Mouse (Mus musculus): ENCODE data around the gene Runx2.

The Runx2 gene

DNA sequence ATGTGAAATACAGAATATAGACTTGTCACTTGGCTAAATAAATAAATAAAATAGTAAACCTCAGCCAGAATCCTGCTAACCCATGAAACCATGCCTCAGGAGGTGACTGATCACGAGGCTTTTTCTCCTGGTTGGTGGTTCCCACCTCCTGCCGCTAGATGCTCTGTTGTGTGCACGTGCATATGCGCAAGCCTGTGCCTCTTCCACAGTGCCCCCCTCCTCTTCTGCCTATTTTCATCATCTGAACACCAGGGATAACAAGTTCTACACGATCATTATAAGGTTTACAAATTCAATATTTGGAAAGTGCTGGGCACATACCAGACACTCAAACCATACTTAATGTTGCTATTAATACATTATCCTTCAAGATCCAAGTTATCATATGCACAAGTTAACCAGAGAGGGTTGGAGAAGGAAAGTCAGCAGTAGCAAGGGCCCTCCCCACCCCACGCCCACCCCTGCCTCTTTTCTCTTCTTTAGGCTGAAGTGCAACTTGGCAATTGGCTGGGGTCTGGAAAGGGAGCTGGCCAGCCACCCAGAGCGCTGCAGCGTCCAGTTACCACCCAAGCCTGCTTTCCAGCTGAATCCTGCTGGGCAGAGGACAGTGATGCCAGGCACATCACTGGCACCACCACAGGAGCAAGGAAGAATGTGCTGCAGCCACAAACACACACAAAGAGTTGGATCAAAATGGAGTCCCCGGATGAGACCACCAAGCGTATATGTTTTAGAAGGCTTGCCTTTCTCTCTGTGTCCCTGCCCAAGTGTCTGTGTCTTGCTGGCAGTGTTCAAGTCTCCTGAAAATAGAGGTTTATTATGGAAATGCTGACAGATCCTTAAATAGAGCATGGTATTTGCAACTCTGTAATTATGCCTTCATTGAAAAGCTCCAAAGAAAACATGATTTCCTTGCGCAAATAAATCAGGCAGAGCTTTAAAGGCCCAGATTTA, 294.2 kb downstream of the Runx2 start:
- no peak for DNase-seq

DNA sequence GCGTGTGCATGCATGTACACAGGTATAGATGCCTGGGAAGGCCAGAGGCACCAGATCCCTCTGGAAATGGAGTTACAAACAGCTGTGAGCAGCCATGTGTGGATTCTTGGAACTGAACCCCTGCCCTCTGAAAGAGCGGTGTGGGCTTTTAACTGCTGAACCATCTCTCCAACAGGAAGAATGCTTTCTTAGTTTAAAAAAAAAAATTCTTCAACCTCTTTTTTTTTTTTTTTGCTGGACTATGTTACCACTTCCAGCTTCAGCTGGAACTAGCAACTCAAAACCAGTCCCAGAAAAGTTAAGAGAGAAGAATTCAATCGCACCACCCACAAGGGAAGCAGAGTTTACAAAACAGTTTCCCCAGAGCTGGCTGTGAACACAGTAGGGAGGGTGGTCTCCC, 295.2 kb downstream of the Runx2 start:
- DNase-seq, result peak; percentile 12 to 51

DNA sequence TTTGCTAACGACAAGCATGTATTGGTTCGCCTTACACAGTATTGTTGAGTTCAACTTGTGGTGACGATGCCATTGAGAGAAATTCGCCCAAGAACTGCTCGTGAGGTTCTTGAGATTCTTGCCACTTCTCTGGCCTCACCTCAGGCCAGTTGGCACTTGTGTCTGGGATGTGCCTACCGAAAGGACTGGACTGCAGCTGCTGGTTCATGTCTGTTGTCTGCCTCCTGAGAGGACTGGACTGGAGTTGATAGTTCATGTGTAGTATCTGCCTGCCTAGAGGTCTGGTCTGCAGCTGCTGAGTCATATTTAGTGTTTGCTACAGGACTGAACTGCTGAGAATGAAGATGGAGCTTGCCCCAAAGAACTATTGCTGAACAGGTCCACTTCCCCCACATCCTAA, 296.4 kb downstream of the Runx2 start:
- no peak for DNase-seq

DNA sequence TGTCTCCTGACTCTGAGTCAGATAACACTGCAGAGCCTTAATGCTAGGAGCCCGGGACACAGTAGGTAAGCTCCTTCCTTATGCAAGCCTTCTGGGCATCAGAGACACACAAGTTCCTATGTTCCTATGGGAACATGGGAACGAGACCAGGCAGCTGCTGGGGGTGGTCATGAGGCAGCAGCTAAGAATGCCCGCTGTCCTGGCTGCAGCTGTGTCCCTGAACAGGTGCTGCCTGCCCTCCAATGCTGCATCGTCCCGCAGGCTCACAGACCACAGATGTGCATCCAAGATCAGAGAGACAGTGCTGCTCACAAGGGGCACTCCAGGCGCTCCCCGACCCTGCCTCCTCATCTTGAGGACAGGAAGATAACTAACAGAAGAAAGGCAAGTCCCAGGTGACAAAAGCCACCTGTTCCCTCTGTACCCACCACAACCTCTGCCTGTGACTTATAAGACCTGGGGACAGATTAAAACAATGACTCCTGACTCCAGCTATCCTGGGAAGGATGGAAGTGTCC, 306.3 kb downstream of the Runx2 start:
- DNase-seq, result no peak

DNA sequence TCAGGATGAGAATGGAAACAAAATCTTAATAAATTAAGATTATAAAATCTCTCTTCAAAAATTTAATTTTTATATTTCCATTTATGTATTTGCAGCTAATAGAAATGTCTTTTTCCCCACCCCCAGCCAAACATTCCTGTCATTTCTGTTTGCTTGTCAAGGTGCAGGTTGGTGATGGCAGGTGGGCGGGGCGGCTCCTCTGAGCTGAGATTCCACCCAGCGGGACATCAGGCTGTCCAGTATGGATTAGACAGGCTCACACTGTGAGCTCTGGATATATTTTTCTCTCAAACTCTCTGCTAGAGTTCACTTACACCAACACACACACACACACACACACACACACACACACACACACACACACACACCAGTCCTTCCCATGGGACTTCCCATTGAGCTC, 306.9 kb downstream of the Runx2 start:
- no peak for DNase-seq

DNA sequence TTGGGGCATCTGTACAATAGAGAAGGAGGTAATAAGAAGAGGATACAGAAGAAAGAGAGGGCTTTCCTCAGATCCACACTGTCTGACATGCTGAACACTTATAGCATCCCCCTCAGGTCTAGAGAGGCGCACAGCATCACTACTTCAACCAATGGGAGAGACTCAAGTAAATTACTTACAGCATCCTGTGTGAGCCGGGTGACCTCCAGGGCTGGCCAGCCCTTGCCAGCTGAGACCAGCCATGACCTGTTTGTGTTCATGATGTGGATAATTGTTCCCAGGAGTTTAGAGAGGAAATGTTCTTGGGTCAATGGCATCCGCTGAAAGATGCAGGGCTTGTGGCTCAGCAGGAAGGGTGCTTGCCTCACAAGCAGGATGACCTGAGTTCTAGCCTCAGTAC, 308.1 kb downstream of the Runx2 start:
- DNase-seq, result no peak

DNA sequence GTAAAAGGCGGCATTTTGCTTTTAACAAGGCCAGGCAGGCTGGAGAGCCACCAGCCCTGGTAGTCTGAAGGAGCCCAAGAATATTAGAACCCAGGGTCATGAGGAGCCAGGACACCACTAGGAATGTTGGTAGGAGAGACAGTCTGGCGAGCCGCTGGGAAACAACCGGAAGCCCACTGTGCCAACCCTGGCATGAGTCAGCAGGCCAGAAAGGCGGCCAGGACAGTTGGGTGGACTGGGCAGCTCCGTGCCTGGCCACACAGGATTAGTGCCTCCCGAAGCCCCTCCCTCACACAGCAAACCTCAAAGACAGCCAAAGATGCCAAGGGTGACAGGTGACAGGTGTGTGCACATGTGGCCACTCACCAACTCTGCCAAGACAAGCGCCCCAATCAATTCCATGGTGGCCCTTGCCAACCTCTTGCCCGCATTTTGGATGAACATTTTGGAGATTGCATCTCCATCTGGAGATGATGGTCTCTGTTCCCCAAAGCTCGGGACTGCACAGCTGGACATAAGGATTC, 309.7 kb downstream of the Runx2 start:
- DNase-seq, result no peak

DNA sequence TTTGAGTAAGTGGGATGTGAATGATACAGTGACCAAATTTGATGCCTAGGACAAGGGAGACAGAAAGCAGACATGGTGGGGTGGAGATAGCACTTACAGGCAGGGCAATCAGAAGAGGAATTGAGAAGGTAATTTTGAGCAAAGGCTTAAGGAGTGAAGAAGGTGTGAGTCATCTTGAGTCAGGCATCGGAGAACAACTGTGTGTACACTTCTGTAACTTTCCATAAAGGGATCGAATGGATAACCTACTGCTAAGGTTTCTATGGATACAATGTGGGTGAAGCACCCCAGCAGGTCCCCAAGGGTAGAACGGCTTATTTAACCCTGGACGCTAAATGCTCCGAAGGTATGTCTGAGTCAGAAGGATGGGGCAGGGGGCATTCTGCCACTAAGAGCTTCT, 312.4 kb downstream of the Runx2 start:
- no peak for DNase-seq

DNA sequence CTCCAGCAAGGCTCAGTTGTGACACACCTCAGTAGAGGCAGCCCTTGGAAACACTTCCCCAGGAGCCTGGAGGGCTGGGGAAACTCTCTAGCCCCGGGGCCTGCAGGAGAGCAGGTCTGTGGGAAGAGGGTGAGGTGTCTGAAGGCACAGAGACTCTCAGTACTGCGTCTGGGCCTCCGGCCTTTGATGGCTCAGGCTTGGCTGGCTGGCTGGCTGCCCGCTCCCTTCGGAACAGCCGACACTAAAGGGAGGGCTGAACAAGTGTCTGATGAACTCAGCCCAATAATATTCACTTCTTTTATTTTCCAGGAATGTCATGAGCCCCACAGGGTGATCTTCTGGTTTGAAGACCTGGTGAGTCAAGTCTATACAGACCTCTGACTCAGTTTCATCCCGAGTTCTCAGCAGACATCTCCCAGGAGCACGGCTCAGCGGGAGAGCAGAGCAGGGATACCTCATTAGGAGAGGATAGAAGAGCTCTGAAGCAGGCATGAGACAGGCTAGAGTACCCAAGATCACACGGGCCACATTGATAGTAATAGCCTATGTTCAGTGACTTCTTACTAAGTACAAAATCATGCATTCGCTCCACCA, 314.2 kb downstream of the Runx2 start:
- peak in 1 of 2 experiments; percentile 43 for DNase-seq

DNA sequence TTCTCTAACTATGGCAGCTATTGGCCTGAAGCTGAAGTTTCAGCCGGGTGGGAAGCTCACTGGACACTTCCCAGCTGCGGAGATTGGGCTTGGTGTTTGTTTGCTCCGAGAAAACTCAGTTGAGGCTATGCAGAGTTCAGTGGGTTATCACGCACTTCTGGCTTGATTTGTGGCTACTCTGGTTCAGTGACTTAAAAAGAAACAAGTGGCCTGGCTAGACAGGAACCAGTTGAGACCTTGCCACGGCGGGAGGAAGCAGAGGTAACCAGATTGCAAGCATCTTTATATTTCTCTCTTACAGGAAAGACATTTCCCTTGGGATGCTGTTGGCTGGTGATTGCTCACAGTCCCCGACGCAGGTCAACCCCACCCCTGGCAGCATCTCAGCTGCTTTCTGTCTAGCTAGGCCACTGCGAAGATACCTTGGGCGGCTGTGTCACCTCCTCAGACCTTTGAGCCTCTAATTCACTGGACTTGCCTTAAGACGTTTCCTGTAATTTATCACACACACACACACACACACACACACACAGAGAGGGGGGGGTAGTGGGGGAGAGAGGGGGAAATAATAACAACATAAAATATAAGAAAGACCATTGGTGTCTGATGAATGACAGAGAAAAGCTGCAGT, 324.3 kb downstream of the Runx2 start:
- DNase-seq, result peak; percentile 41 to 53

DNA sequence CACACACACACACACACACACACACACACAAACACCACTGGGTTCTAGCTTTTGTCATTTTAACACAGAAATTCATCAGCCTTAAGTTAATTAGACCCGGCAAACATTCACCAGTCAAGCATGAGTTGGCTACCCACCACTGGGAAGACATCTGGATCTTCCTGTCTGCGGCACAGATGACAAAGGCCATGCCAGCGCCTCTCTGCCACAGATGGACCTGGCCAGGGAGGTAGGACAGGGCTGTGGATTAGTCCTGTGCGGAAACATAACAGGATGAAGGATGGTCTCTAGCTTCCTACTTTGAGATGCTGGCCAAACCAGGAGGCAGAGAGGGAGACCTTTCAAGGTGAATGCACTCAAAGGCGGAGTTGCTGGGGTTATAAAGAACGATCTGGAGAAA, 325.3 kb downstream of the Runx2 start:
- no peak for DNase-seq

DNA sequence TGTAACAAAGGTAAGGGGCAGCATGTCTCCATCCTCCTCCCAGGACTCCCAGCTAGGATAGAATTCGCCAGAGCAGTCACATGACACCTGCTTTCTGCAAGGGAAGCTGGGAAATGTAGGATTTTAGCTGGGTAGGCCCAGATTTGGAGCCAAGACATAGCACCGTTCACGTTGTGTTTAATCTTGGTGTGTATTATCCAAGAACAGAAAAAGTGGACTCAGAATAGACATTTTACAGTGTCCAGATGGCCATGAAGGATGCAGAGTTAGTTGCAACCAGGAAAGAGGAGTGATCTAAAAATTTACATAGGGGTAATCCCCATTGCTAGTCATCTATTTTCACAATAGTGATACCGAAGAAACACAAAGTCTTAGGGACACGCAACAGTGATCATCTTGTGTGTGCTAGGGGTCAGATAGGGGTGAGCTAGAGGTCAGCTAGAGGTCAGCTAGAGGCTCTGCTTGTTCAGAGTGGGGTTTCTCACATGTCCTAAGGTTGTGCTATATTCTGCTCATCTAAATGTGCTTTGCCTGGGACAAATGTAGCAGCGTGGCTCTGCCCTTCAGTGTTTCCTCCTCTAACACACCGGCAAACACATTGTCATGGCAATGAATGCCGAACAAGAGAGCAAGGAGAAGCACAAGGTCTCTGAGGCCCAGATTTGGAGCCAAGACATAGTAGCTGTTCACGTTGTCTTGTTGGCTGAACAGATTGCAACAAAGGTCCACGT, 326.9 kb downstream of the Runx2 start:
- DNase-seq, result no peak

DNA sequence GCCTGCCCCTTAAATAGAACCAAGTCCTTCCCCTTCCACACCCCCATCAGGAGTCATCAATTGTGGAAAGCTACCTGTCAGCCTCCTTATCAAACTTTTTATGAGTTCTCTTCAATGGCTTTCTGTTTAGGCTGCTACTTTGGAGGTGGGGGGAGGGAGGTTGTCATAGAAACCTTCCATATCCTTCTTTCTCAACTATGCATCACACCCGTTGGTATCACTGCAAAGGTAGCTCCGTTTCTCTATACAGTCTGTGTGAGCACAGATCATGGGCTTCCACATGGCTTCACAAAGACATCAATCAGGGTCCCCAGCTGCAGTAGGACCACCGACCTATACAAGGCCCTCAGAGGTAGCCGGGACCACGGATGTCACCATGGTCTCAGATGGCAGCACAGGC, 329.3 kb downstream of the Runx2 start:
- DNase-seq, result no peak

DNA sequence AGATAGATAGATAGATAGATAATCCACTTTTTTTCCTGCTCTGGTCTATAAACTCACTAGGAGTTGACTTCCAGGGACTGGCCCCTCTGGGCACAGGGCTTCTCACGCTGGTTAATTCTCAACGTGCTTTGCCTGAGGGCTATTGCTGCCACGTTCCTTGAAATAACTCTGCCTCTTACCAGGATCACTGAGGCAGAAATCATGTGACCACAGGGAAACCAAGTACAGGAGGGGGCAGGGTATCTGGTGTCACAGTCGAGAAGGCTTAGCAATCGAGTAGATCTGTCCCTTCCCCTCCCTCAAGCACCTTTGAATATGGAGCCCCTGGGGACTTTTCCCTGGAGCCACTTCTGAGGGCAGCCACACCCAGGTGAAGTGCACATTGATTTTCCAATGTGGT, 334.7 kb downstream of the Runx2 start:
- no peak for DNase-seq

DNA sequence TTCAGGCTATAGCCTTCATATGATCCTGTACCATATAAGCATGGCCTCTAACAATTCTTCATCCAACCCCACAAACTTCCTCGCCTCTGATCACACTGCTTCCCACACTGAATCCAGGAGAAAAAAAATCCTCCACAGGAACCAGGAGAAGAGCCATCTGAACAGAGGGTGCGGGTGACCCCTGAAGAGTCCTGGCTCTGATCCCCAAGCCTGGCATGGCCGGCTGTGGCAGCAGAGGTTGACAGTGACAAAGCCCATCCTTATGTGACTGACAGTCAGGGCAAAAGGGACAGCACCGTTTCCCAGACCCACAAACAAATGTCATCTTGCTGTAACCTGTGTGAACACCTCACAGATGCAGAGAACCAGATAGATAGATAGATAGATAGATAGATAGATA, 335.1 kb downstream of the Runx2 start:
- DNase-seq, result no peak

DNA sequence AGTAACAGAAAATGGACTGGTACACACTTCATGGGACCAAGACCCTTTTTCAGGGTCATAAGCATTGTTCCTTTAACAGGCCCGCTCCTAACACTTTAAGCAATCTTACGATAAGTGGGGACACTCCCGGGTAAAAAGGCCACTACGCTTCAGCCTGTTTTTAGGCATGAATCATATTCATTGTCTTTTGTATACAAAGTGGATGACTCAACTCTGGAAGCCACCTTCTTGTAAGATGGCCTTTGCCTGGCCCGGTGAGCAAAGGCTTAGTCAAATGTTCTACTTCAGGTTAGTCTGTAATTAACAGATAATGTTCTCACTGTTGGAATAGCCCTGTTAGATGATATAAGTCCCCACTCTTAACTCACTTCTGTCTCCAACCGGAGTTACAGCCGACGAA, 338.7 kb downstream of the Runx2 start:
- no peak for DNase-seq

DNA sequence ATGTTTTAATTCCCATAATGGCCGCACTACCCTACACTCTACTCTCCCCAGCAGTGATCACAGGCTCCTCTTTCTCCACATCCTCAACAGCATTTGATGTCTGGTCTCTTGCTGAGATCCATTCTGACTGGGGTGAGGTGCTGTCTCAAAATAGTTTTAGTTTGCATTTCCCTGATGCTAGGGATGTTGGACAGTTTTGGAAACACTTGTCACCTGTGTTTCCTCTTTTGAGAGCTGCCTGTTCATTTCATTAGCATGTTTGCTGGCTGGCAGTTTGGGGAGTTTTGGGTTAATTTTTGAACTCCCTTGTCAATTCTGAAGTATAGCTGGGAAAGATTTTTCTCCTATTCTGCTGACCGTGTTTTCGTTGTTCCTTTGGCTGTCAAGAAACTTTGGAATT, 340.3 kb downstream of the Runx2 start:
- no peak for DNase-seq

DNA sequence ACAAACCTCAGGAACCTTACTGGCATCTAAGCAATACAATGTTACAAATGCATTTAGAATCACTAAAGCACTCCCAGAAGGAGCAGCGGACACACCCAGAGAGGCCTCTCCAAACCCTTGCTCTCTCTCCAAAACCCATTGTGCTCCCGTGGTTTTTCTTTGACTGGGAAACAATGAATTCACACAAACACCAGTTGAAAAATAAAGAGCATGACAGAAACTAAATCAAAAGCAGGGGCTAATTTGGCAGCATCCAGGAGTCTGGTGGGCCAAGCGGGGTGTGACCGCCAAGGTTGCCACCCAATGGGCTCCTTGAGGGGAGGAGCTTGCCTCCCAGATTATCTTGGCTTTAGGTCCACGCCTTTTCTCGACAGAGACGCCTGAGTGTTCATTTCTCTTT, 341.9 kb downstream of the Runx2 start:
- no peak for DNase-seq

DNA sequence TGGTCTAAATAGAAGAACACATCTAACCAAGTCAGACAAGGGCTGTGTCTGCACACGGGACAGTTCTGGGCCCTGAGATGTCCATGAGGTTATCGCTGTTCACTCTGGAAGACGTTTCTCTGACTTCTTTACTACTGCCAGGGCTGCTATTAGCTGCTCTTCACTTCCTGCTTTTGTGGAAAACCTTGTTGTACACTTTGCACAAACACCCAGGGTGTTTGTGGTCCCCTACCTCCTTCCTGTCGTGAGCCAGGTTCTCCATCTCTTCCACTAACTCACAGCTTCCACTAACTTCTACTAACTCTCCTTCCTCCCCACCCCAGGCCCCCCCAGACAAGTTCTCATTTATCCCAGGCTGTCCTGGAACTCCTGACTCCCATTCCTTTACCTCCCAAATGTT, 350.9 kb downstream of the Runx2 start:
- DNase-seq, result no peak

DNA sequence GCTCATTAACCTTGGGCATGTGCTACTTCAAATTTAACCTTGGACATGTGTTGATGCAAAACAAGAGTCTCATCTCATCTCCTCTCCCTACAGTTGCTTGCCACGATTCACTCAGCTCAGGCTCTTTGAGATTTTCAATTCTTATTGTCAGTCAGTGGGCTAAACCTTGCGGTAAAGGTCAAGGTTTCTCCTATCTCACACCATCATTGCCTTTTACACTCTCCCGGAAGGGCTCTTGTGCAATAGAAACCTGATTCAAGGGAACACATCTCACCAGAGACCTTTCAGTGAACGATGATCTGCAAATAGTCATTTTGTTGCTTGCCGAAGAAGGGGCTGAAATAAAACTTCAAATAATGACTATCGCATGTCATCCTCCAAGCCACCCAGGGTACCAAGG, 354.4 kb downstream of the Runx2 start:
- no peak for DNase-seq

DNA sequence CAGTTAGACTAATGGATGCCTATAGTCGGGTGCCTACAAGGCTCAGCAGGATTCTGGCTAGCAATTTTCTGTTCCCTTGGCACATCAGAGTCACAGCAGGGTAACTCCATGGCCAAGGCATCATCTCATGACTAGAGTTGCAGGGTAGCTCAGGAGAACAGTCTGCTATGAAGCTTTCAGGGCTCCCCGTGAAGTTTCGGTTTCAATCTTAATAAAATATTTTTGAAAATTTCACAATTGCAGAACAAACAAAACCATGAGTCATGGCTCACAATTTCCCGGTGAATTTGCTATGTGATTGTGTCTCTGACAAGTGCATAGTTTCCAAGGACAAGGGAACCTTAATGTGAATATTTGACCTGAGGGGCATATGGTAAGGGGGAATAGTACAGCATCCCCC, 355.6 kb downstream of the Runx2 start:
- no peak for DNase-seq

DNA sequence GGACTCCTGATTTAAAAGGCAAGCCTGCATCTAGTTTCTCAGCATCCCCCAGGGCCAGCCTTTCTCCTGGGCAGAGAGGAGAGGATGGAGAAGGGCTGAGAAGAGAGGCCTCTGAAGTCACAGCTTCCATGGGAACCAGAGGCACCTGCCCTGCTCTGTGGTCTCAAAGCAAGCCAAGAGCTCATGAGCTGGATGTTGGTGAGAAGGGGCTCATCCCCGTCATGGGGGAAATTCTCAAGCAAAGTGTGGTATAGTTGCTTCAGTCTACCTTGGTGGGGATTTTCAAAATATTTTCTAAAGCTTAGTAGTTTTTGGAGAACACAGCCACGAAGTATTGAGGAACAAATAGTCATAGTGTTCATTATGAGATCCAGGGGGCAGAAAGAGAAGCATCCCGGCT, 357.9 kb downstream of the Runx2 start:
- no peak for DNase-seq
